Mouse (Mus musculus) lung, adult 10 weeks (tissue): ENCODE measurements around the gene Fcor. TPM values are rescaled to one million over a fixed set of nuclear protein-coding genes. Genes with fewer than 3 reads are reported as not detected.

Experiments used
- polyA plus RNA-seq: library from polyadenylated mRNA; stranded (reverse); fragments of 350-450 nt; fragmentation: Illumina TruSeq; extraction: RNeasy Lipid Tissue Mini Kit (QIAGEN cat#74804); gene quantifications from one replicate; pipeline ENCODE4 v1.2.3, GENCODE M21; 2014; ENCODE audit warnings: low read depth, low replicate concordance; ENCODE audit not compliant: insufficient read depth

The Fcor gene
- polyA plus RNA-seq, result 17.8 TPM

DNA sequence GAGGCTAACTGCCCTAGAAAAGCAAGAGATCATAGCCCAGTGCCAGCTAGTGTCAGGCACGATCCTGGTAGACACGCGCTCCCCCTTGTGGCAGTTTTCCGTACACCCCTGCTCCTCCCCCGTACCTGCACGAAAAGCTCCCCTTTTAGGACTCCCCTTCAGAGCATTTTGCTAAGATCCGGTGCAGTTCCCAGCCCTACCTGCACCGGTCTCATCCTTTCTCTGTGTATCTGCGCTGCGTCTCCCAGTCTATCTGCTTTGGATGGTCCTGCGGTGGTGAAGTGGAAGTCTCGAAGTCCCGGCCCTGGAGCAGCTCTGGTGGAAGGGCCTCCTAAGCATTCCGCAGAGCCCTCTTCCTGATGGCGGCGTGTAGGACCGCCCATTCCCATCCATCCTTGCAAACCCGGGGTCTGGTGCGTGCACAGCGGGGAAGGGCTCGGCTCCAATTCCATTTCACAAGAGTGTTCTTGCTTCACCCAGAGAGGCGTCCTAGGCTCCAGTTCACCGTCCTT is at the start of gene Fcor:
Fcor (minus strand) TSS at position 383 of the 512 bp plus-strand sequence.

DNA sequence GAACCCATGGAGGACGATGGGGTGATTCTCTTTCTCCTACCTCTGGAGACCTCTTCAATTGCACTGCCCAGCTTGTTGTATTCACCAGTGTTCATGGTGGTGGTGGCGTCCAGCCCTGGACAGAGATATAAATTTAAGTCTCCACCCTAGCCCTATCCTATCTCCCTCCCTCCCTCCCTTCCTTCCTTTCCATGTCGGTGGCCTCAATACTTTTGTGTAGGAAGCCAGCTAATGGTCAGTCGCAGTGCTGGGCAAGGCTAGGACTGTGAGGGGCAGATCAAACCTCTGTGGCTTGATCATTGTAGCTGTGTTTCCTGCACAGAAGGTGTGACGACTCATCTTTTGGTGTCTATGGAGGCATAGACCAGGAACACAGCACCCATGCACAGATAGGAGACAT is 48.4 kb upstream of the Fcor start, which contains the start of gene Clec4g:
Clec4g (minus strand) TSS at position 101 of the 400 bp plus-strand sequence.

GRCm38 (mm10) chr8:3694121-3694520 is 22.0 kb upstream of the Fcor start, which contains the start of gene Fcer2a:
Gene Fcer2a, minus strand, starts transcription at chr8:3694175.

DNA sequence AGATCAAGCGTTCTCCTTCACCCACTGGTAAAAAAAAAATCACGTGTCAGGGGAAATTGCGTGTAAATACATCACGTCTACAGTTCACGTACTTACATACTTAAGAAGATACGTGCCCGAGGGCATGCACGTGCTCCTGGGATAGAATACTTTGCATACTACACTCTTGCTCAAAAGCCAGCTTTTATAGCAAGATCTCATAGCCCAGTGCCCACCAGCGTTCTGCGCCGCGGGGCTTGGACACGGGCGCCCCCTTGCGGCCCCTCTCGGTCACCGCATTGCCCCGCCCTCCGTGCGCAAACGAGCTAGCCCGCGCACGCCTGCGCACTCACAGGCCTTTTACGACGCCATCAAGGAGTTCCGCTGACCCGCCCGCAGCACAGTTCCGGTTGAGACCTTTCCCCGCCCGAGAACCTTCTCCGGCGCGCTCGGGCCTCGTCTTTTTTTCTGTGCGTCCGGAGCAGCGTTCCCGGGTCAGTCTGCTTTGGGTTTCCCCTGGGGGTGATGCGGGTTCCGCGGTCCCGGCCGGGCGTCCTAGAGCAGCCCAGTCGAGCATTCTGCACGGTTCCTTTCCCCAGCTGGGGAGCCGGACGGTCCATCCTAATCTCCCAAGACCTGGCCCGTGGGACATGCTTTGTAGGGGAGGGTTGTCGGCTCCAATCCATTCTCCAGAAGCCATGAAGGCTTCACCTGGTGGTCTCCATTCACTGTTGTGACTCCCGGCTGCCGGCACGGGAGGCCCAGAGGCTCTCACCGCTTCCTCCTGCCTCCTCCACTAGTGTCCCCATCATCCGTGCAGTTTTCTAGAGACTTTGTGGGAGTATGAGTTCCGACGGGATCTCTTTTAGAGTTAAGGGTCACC is 4.2 kb upstream of the Fcor start, which contains the start of gene Trappc5:
Trappc5 (plus strand) TSS at position 169 of the 862 bp plus-strand sequence.

DNA sequence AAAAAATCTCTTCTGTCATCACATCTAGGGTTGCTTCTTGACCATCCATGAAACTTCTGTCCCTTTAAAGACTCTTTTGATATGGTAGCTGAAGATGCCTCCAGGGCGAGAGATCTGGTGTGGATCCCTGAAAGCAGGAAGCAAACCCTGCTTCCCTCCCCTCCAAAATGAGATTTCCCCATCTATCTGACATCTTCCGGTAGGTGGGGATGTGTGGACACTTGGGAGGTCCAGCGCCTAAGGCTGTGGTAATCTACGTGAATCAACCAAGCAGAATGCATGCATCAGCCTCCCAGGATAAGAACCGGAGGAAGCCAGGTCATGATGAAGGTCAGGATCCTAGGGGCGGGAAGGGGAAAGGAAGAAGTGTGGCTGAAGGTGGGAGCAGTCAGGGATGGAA is 6.7 kb downstream of the Fcor start, which contains the start of gene Mcemp1:
Mcemp1 (plus strand) TSS at position 248 of the 400 bp plus-strand sequence.

GRCm38 (mm10) chr8:3655526-3655925 is 16.6 kb downstream of the Fcor start, which contains the start of gene Retn:
Gene Retn, plus strand, starts transcription at chr8:3655770.

DNA sequence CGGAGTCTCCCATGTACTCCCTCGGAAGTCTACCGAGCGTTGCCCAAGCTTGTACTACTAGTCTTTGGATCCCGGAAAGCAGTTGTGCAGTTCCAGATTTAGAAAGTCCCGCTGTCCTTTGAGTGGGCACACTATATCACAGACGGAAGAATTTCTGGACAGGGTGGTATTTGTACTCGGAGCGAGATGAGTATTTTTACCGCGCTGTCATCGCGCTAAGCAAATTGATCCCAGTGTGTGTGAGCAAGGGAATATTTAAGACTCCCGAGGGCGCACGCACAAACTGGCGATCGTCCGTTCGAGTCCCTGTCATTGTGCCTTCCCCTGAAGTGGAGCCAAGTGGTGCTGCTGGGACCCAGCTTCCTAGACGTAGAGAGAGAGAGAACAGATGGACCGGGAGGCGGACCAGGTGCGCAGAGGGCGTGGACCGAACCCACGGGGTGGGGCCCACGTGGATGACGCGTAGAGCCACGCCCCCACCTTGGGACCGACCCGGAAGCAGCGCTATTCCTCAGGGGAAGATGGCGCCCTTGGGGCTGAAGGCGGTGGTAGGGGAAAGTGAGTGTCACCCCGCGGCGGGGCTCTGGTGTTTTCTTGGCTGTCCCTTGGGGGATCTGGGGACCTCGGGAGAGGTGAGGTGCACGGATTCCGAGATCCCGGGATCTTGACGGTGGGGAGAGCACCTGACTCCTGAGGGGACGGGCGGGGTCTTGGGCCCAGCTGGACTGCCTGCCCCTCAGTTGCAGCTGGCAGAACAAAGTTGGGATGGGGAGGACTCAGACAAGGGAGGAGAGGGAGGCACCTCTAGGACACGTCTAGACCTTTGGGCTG is 41.3 kb downstream of the Fcor start, which contains the start of gene Stxbp2:
Stxbp2 (plus strand) TSS at position 309 of the 831 bp plus-strand sequence.

GRCm38 (mm10) chr8:3625445-3625844 is 46.7 kb downstream of the Fcor start, which contains the start of gene Pcp2:
Gene Pcp2, minus strand, starts transcription at chr8:3625545.

GRCm38 (mm10) chr8:3621199-3621970 is 50.8 kb downstream of the Fcor start, which contains the start of the genes Xab2 and Pet100:
Gene Xab2, minus strand, starts transcription at chr8:3621316.
Gene Pet100, plus strand, starts transcription at chr8:3621548.

Other genes with a start within 250 kb of the Fcor start
- gene Pex11g, start 204.7 kb downstream of the Fcor start, polyA plus RNA-seq, result 7.5 TPM
- gene Tex45, start 201.5 kb downstream of the Fcor start, polyA plus RNA-seq, result not detected
- gene Zfp358, start 179.2 kb downstream of the Fcor start, polyA plus RNA-seq, result 16.9 TPM
- 27.1 TPM for gene Mcoln1, start 171.9 kb downstream of the Fcor start, polyA plus RNA-seq
- gene Pnpla6, start 157.0 kb downstream of the Fcor start, polyA plus RNA-seq, result 19.3 TPM
- not detected for gene C330021F23Rik, start 104.4 kb downstream of the Fcor start, polyA plus RNA-seq
- gene Camsap3, start 85.1 kb downstream of the Fcor start, polyA plus RNA-seq, result 16.3 TPM
- 21.9 TPM for gene Xab2, start 51.0 kb downstream of the Fcor start, polyA plus RNA-seq
- 83.2 TPM for gene Pet100, start 50.8 kb downstream of the Fcor start, polyA plus RNA-seq
- not detected for gene Pcp2, start 46.8 kb downstream of the Fcor start, polyA plus RNA-seq
- gene Stxbp2, start 41.4 kb downstream of the Fcor start, polyA plus RNA-seq, result 57.5 TPM
- 55.2 TPM for gene Retn, start 16.6 kb downstream of the Fcor start, polyA plus RNA-seq
- gene Mcemp1, start 6.6 kb downstream of the Fcor start, polyA plus RNA-seq, result 26.2 TPM
- 18.4 TPM for gene Trappc5, start 3.9 kb upstream of the Fcor start, polyA plus RNA-seq
- 9.2 TPM for gene Fcer2a, start 21.8 kb upstream of the Fcor start, polyA plus RNA-seq
- gene Clec4g, start 48.3 kb upstream of the Fcor start, polyA plus RNA-seq, result 1.3 TPM
- gene Cd209a, start 76.6 kb upstream of the Fcor start, polyA plus RNA-seq, result 15.2 TPM
- 0.12 TPM for gene Cd209e, start 181.9 kb upstream of the Fcor start, polyA plus RNA-seq
- gene Cd209d, start 206.2 kb upstream of the Fcor start, polyA plus RNA-seq, result 3.7 TPM